Comparison of ENCODE assay signal across 8 mouse cellular contexts in genomic region chr11:93885572-93886410, GRCm38 (mm10). TPM values are rescaled to one million over a fixed set of nuclear protein-coding genes. Genes with fewer than 3 reads are reported as not detected.
DNase-seq lines count a peak whose midpoint lies in the region; ATAC-seq and TF ChIP-seq lines count a peak whose summit lies in the region.

Gene Utp18 (minus strand): TSS chr11:93885766.
Gene Mbtd1 (plus strand): TSS chr11:93885852.

- WGBS in forebrain, postnatal 0 days: 1% methylated on average over 83 of the region's 83 CpGs
- WGBS in lung, embryonic 16.5 days: under 1% methylated on average over 66 of the region's 83 CpGs

- no peaks in the 10 kb centered on the region for H3K9me3 ChIP-seq in G1E (replicated peaks)
- H3K9me3 ChIP-seq in forebrain, postnatal 0 days (ENCODE audit: low read length): no peaks in the 10 kb centered on the region
- H3K9me3 ChIP-seq in lung, embryonic 16.5 days (ENCODE audit: control insufficient read depth, low read length): no peaks in the 10 kb centered on the region

- H3K27ac ChIP-seq in forebrain, postnatal 0 days (ENCODE audit: low read depth, low read length): peak within 1 kb of the TSS; percentile 96
- peak within 1 kb of the TSS; percentile 97 for H3K27ac ChIP-seq in lung, embryonic 16.5 days (ENCODE audit: low read length)

- H3K4me1 ChIP-seq in G1E (ENCODE audit: insufficient read depth, low read depth, low read length): peaks cover 48% of the 10 kb centered on the region
- peaks cover 13% of the 10 kb centered on the region for H3K4me1 ChIP-seq in forebrain, postnatal 0 days (ENCODE audit: insufficient read depth)
- peaks cover 17% of the 10 kb centered on the region for H3K4me1 ChIP-seq in lung, embryonic 16.5 days (replicated peaks; ENCODE audit: control insufficient read depth, insufficient read depth, low read length)

- peak; percentile 96 for DNase-seq in G1E (ENCODE audit: low spot score)
- peak; percentile 99 to 100 for DNase-seq in cerebellum, adult 18-20 months
- peak; percentile 100 for DNase-seq in forebrain, postnatal 0 days
- DNase-seq in layer of hippocampus, adult 9-10 months (ENCODE audit: low spot score): peak; percentile 93
- peak; percentile 93 for DNase-seq in ovary, postnatal 10 days (ENCODE audit: low spot score)
- DNase-seq in thymus, postnatal 10 days (ENCODE audit: low spot score in 2 of 2): peak; percentile 99

- peak within 1 kb of the TSS; percentile 86 for H3K9ac ChIP-seq in forebrain, postnatal 0 days
- peak within 1 kb of the TSS; percentile 99 for H3K9ac ChIP-seq in lung, embryonic 16.5 days (ENCODE audit: low read length)

- peaks cover 60% of the 10 kb centered on the region for H3K36me3 ChIP-seq in G1E (replicated peaks)
- H3K36me3 ChIP-seq in forebrain, postnatal 0 days (ENCODE audit: insufficient read depth): peaks cover 2% of the 10 kb centered on the region; the same call in 1 of the 2 replicates
- peaks cover 2% of the 10 kb centered on the region; the same call in 1 of the 2 replicates for H3K36me3 ChIP-seq in lung, embryonic 16.5 days (ENCODE audit: control insufficient read depth, insufficient read depth, low read length)

- H3K4me3 ChIP-seq in G1E (ENCODE audit: low read depth, low read length): peak within 1 kb of the TSS; percentile 91
- peak within 1 kb of the TSS; percentile 88 for H3K4me3 ChIP-seq in forebrain, postnatal 0 days (ENCODE audit: low read depth, low read length)
- H3K4me3 ChIP-seq in lung, embryonic 16.5 days (ENCODE audit: low read length): peak within 1 kb of the TSS; percentile 99

- no peak for TF ChIP-seq CTCF in G1E (IDR thresholded peaks at IDR 0.05; ENCODE audit: low read depth, low read length)
- TF ChIP-seq CTCF in forebrain, postnatal 0 days (IDR thresholded peaks at IDR 0.05; ENCODE audit: low read depth): no peak

- H3K27me3 ChIP-seq in G1E (ENCODE audit: insufficient read depth, low read length): no peaks in the 10 kb centered on the region
- H3K27me3 ChIP-seq in forebrain, postnatal 0 days (ENCODE audit: insufficient read depth, low read length): no peaks in the 10 kb centered on the region
- H3K27me3 ChIP-seq in lung, embryonic 16.5 days (ENCODE audit: control insufficient read depth, insufficient read depth, low read depth, low read length): no peaks in the 10 kb centered on the region

- peak within 1 kb of the TSS; percentile 92 for H3K4me2 ChIP-seq in forebrain, postnatal 0 days (ENCODE audit: low read depth)
- peak within 1 kb of the TSS; percentile 83 for H3K4me2 ChIP-seq in lung, embryonic 16.5 days (ENCODE audit: low read depth, low read length)

- peak; percentile 83 for ATAC-seq in G1E (ENCODE audit: extremely low read depth, insufficient number of reproducible peaks, low FRiP score, poor library complexity, severe bottlenecking)
- ATAC-seq in forebrain, postnatal 0 days: peak; percentile 97
- peak; percentile 84 to 90 for ATAC-seq in hematopoietic stem cell, adult 5-6 weeks (replicated peaks in 1 of 2; ENCODE audit: insufficient read depth in 1 of 2, low FRiP score in 2 of 2, low TSS enrichment in 1 of 2, low read depth in 1 of 2, poor library complexity in 2 of 2, severe bottlenecking in 2 of 2)
- peak; percentile 98 for ATAC-seq in lung, embryonic 16.5 days (ENCODE audit: low read depth)

RNA-seq across cellular contexts. Expression of gene Utp18, which starts in this region (rescaled TPM):
- 21.9 and 24.9 TPM in 2 replicates for total RNA-seq in G1E (2014; fragmentation: Nextera tagmentation)
- total RNA-seq in G1E (2017): 50.9 TPM in 2 replicates
- 22.3 and 26.4 TPM in 2 replicates for polyA plus RNA-seq in G1E (2012)
- 38.4 and 38.9 TPM in 2 replicates for total RNA-seq in forebrain, postnatal 0 days (2014; rRNA removed)
- 26.0 and 27.5 TPM in 2 replicates for polyA plus RNA-seq in forebrain, postnatal 0 days (2015; fragmentation: Nextera tagmentation; extraction: Ambion mirVana)
- 44.1 and 68.1 TPM in 2 replicates for total RNA-seq in hematopoietic stem cell, adult 5-6 weeks (2017)
- polyA plus RNA-seq in lung, embryonic 16.5 days (2015; fragmentation: Nextera tagmentation; extraction: Ambion mirVana): 16.5 and 18.8 TPM in 2 replicates

RNA-seq across cellular contexts. Expression of gene Mbtd1, which starts in this region (rescaled TPM):
- total RNA-seq in G1E (2014; fragmentation: Nextera tagmentation) (105 and 119 TPM in 2 replicates), G1E (2017) (31.7 and 39.4 TPM in 2 replicates)
- polyA plus RNA-seq in G1E (2012): 29.3 and 36.6 TPM in 2 replicates
- total RNA-seq in forebrain, postnatal 0 days (2014; rRNA removed): 19.1 and 30.6 TPM in 2 replicates
- polyA plus RNA-seq in forebrain, postnatal 0 days (2015; fragmentation: Nextera tagmentation; extraction: Ambion mirVana): 10.9 and 13.9 TPM in 2 replicates
- 71.3 and 71.7 TPM in 2 replicates for total RNA-seq in hematopoietic stem cell, adult 5-6 weeks (2017)
- polyA plus RNA-seq in lung, embryonic 16.5 days (2015; fragmentation: Nextera tagmentation; extraction: Ambion mirVana): 22.6 and 24.7 TPM in 2 replicates

Comparison
In these comparisons a context has a peak if more than half of its experiments do, and no peak if none do; other contexts are left out.
1. Peak in every context shown above with its lines: DNase-seq, ATAC-seq, H3K4me3 ChIP-seq and H3K27ac ChIP-seq.